Mouse (Mus musculus): ENCODE measurements at regions not wholly inside any gene's neighbourhood (a gene's known extent, or its start where the extent isn't known, plus 50 kb on each side); places are given as distances from the start of the nearest gene placed in this dataset.
A peak's percentile ranks its signal among the peaks of the same experiment; 100 is the strongest.
"Not testable (repeated sequence)": the region's sequence is repeated elsewhere in the genome, so short reads cannot be mapped to it uniquely, and the experiment has no call there.

- not testable (repeated sequence) for DNase-seq (ENCODE audit: low read depth, low spot score)
These were observed 57.1 kb downstream of the Nap1l2 start for GRCm38 (mm10) chrX:103129347-103129746.

GRCm38 (mm10) chrX:103109181-103109580, 77.3 kb downstream of the Nap1l2 start:
- peak; percentile 5 for DNase-seq (ENCODE audit: low read depth, low spot score)

GRCm38 (mm10) chrX:103067730-103068621, 118.5 kb downstream of the Nap1l2 start:
- DNase-seq (ENCODE audit: low read depth, low spot score): not testable (repeated sequence)

- DNase-seq (ENCODE audit: low read depth, low spot score): not testable (repeated sequence)
These were observed 119.3 kb downstream of the Nap1l2 start for GRCm38 (mm10) chrX:103067107-103067506.

- peak; percentile 47 for DNase-seq (ENCODE audit: low read depth, low spot score)
These were observed 98.3 kb downstream of the 1700018G05Rik start for GRCm38 (mm10) chrX:103026256-103027028.

- not testable (repeated sequence) for DNase-seq (ENCODE audit: low read depth, low spot score)
These were observed 97.3 kb downstream of the 1700018G05Rik start for GRCm38 (mm10) chrX:103025495-103025894.

GRCm38 (mm10) chrX:103013425-103014057, 85.4 kb downstream of the 1700018G05Rik start:
- DNase-seq (ENCODE audit: low read depth, low spot score): not testable (repeated sequence)

GRCm38 (mm10) chrX:103012298-103013243, 84.4 kb downstream of the 1700018G05Rik start:
- DNase-seq (ENCODE audit: low read depth, low spot score): not testable (repeated sequence)

- not testable (repeated sequence) for DNase-seq (ENCODE audit: low read depth, low spot score)
These were observed 65.8 kb downstream of the 1700018G05Rik start for GRCm38 (mm10) chrX:102993956-102994355.
